Mouse (Mus musculus): Measurements from ENCODE around the gene Tmem245. TPM values are rescaled to one million over a fixed set of nuclear protein-coding genes. Genes with fewer than 3 reads are reported as not detected.
A peak's percentile ranks its signal among the peaks of the same experiment; 100 is the strongest.

The Tmem245 gene
- total and polyA plus RNA-seq, 2 experiments: 5.3 to 16.3 TPM

DNA sequence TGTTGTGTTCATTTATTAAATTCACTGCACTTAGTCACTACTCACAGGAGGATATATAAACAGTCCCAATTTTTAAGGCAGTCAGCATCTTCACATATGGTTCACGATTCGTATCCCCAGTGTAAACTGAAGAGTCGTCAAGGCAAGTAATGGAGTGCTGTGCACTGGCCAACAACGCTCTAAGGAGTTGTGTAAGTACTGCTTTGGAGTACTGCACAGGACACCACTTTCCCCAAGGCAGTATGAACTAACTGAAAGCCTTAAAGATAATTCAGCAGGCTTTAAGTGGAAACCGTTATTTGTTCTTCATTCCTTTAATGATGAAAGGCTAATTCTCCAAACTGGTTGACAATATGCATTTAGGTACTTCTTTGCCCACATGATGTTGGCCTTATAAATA lies 39.6 kb downstream of the Tmem245 start:
- Histone ChIP-seq H3K9ac (ENCODE audit: low read depth, low read length) (no peak overlapping the region), H3K4me1 (ENCODE audit: control insufficient read depth, insufficient read depth, low read length) (no peaks in the 10 kb centered on the region), H3K27ac (replicated peaks; ENCODE audit: insufficient read depth, low read depth, low read length) (no peak overlapping the region), H3K79me2 (ENCODE audit: control insufficient read depth, insufficient read depth, low read length) (no peaks in the 10 kb centered on the region), H3K36me3 (ENCODE audit: control insufficient read depth, insufficient read depth, low read length) (peaks cover 61% of the 10 kb centered on the region), H3K27me3 (ENCODE audit: control insufficient read depth, insufficient read depth, low read length) (no peaks in the 10 kb centered on the region), H3K4me3 (ENCODE audit: insufficient read depth, low read depth, low read length) (no peak overlapping the region)
- DNase-seq (ENCODE audit: extremely low read depth, low read depth, low spot score): no peak
- WGBS: 94% methylated on average over 5 of the region's 5 CpGs
- TF ChIP-seq POLR2A (IDR thresholded peaks at IDR 0.05; ENCODE audit: extremely low read depth, insufficient read depth, low read length) (no peak), CTCF (IDR thresholded peaks at IDR 0.05; ENCODE audit: low read depth, low read length) (no peak)

DNA sequence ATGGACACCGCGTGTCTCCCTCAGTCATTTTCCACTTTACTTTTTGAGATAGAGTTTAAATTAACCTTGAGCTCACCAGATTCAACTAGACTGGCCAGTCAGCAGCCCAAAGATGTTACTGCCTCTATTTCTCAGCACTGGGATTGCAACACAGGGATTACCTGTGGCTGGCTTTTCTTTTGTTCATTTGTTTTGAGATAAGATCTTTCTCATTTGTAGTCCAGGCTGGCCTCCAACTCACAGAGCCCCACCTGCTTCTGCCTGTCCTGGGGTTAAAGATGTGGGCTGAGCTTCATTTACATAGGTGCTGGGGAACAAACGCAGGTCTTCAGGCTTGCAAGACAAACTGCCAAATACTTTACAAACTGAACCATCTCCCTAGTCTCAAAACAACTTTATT lies 40.3 kb downstream of the Tmem245 start:
- no peak for DNase-seq (ENCODE audit: extremely low read depth, low read depth, low spot score)
- Histone ChIP-seq H3K9ac (ENCODE audit: low read depth, low read length) (no peak overlapping the region), H3K4me1 (ENCODE audit: control insufficient read depth, insufficient read depth, low read length) (no peaks in the 10 kb centered on the region), H3K79me2 (ENCODE audit: control insufficient read depth, insufficient read depth, low read length) (no peaks in the 10 kb centered on the region), H3K27ac (replicated peaks; ENCODE audit: insufficient read depth, low read depth, low read length) (no peak overlapping the region), H3K36me3 (ENCODE audit: control insufficient read depth, insufficient read depth, low read length) (peaks cover 65% of the 10 kb centered on the region), H3K4me3 (ENCODE audit: insufficient read depth, low read depth, low read length) (no peak overlapping the region), H3K27me3 (ENCODE audit: control insufficient read depth, insufficient read depth, low read length) (no peaks in the 10 kb centered on the region)
- TF ChIP-seq POLR2A (IDR thresholded peaks at IDR 0.05; ENCODE audit: extremely low read depth, insufficient read depth, low read length) (no peak), CTCF (IDR thresholded peaks at IDR 0.05; ENCODE audit: low read depth, low read length) (no peak)
- 95% methylated on average over 3 of the region's 3 CpGs for WGBS

DNA sequence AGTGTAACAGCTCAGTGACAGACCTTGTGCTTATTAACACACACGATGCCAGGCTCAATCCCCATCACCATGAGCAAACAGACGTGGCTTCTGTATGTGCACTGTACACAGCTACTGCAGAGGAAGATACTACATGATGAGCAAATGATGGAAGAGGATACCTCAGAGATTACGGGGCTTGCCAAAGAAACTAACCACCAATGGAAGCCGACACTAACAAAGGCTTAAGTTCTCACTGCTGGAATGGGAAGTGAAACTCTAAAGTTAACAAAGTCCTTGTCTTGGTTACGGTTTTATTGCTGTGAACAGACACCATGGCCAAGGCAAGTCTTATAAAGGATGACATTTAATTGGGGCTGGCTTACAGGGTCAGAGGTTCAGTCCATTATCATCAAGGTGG lies 41.7 kb downstream of the Tmem245 start:
- 93% methylated on average over 5 of the region's 5 CpGs for WGBS

DNA sequence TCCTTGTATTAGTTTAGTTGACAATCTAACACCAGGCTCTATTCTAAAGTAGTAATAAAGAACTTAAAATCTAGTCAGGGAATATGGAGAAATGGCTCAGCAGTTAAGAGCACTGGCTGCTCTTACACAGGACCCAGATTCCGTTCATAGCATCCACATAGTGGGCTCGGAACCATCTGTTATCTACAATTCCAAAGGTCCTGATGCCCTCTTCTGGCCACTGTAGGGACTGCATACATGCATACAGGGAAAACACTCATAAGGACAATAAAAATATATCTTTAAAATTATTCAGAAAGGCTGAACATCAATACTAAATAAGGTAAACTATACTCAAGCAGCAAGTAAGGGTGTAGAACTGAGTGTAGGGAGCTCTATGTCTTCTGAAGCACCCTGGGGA lies 45.6 kb downstream of the Tmem245 start:
- H3K9ac ChIP-seq (ENCODE audit: low read depth, low read length): no peak overlapping the region
- no peak overlapping the region for H3K27ac ChIP-seq (replicated peaks; ENCODE audit: insufficient read depth, low read depth, low read length)
- 100% methylated on average over 2 of the region's 2 CpGs for WGBS
- no peak for DNase-seq (ENCODE audit: extremely low read depth, low read depth, low spot score)
- H3K4me3 ChIP-seq (ENCODE audit: insufficient read depth, low read depth, low read length): no peak overlapping the region
- no peaks in the 10 kb centered on the region for H3K79me2 ChIP-seq (ENCODE audit: control insufficient read depth, insufficient read depth, low read length)
- TF ChIP-seq CTCF (IDR thresholded peaks at IDR 0.05; ENCODE audit: low read depth, low read length) (peak; percentile 19; the same call in 1 of the 2 replicates), POLR2A (IDR thresholded peaks at IDR 0.05; ENCODE audit: extremely low read depth, insufficient read depth, low read length) (no peak)
- H3K4me1 ChIP-seq (ENCODE audit: control insufficient read depth, insufficient read depth, low read length): no peaks in the 10 kb centered on the region
- H3K27me3 ChIP-seq (ENCODE audit: control insufficient read depth, insufficient read depth, low read length): no peaks in the 10 kb centered on the region
- H3K36me3 ChIP-seq (ENCODE audit: control insufficient read depth, insufficient read depth, low read length): peaks cover 59% of the 10 kb centered on the region

More for the DNA sequence above, 41.7 kb downstream of the Tmem245 start:
- Histone ChIP-seq H3K79me2 (ENCODE audit: control insufficient read depth, insufficient read depth, low read length) (no peaks in the 10 kb centered on the region), H3K4me1 (ENCODE audit: control insufficient read depth, insufficient read depth, low read length) (no peaks in the 10 kb centered on the region), H3K4me3 (ENCODE audit: insufficient read depth, low read depth, low read length) (no peak overlapping the region), H3K27ac (replicated peaks; ENCODE audit: insufficient read depth, low read depth, low read length) (no peak overlapping the region), H3K27me3 (ENCODE audit: control insufficient read depth, insufficient read depth, low read length) (no peaks in the 10 kb centered on the region), H3K36me3 (ENCODE audit: control insufficient read depth, insufficient read depth, low read length) (peaks cover 59% of the 10 kb centered on the region), H3K9ac (ENCODE audit: low read depth, low read length) (no peak overlapping the region)
- no peak for TF ChIP-seq POLR2A (IDR thresholded peaks at IDR 0.05; ENCODE audit: extremely low read depth, insufficient read depth, low read length)
- no peak for TF ChIP-seq CTCF (IDR thresholded peaks at IDR 0.05; ENCODE audit: low read depth, low read length)
- DNase-seq (ENCODE audit: extremely low read depth, low read depth, low spot score): no peak

DNA sequence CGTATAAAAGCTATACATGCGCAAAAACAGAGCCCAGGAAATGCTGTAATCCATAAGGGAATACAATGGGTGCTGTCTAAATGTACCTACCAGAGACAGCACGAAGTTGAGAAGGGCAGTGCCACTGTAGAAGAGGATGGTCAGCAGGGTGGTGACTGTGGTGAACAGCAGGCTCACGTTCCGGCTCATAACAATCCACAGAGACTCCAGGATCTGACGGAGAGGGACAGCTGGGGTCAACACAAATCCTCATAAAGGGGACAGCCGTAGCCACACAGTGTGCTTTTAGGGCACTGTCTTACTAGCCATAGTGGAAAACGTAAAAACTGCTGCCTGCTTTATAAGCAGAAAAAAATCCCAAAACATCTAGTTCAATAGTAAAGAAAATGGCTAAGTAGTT lies 48.0 kb downstream of the Tmem245 start:
- Histone ChIP-seq H3K9ac (ENCODE audit: low read depth, low read length) (no peak overlapping the region), H3K4me1 (ENCODE audit: control insufficient read depth, insufficient read depth, low read length) (no peaks in the 10 kb centered on the region), H3K27me3 (ENCODE audit: control insufficient read depth, insufficient read depth, low read length) (no peaks in the 10 kb centered on the region), H3K79me2 (ENCODE audit: control insufficient read depth, insufficient read depth, low read length) (no peaks in the 10 kb centered on the region), H3K27ac (replicated peaks; ENCODE audit: insufficient read depth, low read depth, low read length) (no peak overlapping the region), H3K4me3 (ENCODE audit: insufficient read depth, low read depth, low read length) (no peak overlapping the region), H3K36me3 (ENCODE audit: control insufficient read depth, insufficient read depth, low read length) (peaks cover 45% of the 10 kb centered on the region)
- no peak for TF ChIP-seq CTCF (IDR thresholded peaks at IDR 0.05; ENCODE audit: low read depth, low read length)
- TF ChIP-seq POLR2A (IDR thresholded peaks at IDR 0.05; ENCODE audit: extremely low read depth, insufficient read depth, low read length): no peak
- no peak for DNase-seq (ENCODE audit: extremely low read depth, low read depth, low spot score)
- 94% methylated on average over 8 of the region's 8 CpGs for WGBS

DNA sequence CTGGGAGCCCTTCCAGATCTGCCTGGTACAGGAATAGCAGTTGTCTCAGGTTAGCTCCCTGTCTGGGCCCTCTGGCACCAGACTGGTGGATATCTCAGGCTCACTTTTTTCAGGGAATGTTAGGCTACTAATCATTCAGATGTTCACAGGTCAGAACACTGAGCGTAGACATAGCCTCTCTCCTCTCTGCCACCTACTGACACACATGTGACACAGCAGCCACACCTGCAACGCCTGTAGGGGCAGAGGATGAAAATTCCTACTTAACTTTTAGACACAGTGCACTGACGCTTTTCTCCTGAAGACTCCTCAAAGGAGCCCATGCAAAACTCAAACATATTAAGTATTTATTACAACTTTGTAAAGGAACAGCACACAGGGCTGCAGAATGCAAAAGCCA lies 49.7 kb downstream of the Tmem245 start:
- Histone ChIP-seq H3K27ac (replicated peaks; ENCODE audit: insufficient read depth, low read depth, low read length) (no peak overlapping the region), H3K9ac (ENCODE audit: low read depth, low read length) (no peak overlapping the region), H3K27me3 (ENCODE audit: control insufficient read depth, insufficient read depth, low read length) (no peaks in the 10 kb centered on the region), H3K79me2 (ENCODE audit: control insufficient read depth, insufficient read depth, low read length) (no peaks in the 10 kb centered on the region), H3K36me3 (ENCODE audit: control insufficient read depth, insufficient read depth, low read length) (peaks cover 28% of the 10 kb centered on the region), H3K4me3 (ENCODE audit: insufficient read depth, low read depth, low read length) (no peak overlapping the region), H3K4me1 (ENCODE audit: control insufficient read depth, insufficient read depth, low read length) (no peaks in the 10 kb centered on the region)
- no peak for DNase-seq (ENCODE audit: extremely low read depth, low read depth, low spot score)
- TF ChIP-seq CTCF (IDR thresholded peaks at IDR 0.05; ENCODE audit: low read depth, low read length): no peak
- TF ChIP-seq POLR2A (IDR thresholded peaks at IDR 0.05; ENCODE audit: extremely low read depth, insufficient read depth, low read length): no peak
- 88% methylated on average over 3 of the region's 3 CpGs for WGBS

Data from liver, adult 2 months (tissue).